Mouse (Mus musculus) cortical plate, adult 2 months (tissue): Measurements from ENCODE around the gene Atp2b1.

Experiments used
- CTCF ChIP-seq: fragments of 200-500 bp; IDR thresholded peaks from 2 replicates; pipeline ENCODE4 v1.5.1; 2011; ENCODE audit warnings: mild to moderate bottlenecking, control low read depth, low read length; ENCODE audit not compliant: insufficient read depth; ENCODE audit errors: extremely low read depth
- POLR2A ChIP-seq: fragments of 200-500 bp; IDR thresholded peaks from 2 replicates; pipeline ENCODE4 v1.6.1; 2011; ENCODE audit warnings: mild to moderate bottlenecking, low read length, control low read depth; ENCODE audit not compliant: insufficient read depth; ENCODE audit errors: extremely low read depth

GRCm38 (mm10) chr10:99016996-99017395 is 102.8 kb downstream of the Atp2b1 start:
- TF ChIP-seq CTCF: no peak
- no peak for TF ChIP-seq POLR2A
